Mouse (Mus musculus): ENCODE data around the gene Pank2.

DNA sequence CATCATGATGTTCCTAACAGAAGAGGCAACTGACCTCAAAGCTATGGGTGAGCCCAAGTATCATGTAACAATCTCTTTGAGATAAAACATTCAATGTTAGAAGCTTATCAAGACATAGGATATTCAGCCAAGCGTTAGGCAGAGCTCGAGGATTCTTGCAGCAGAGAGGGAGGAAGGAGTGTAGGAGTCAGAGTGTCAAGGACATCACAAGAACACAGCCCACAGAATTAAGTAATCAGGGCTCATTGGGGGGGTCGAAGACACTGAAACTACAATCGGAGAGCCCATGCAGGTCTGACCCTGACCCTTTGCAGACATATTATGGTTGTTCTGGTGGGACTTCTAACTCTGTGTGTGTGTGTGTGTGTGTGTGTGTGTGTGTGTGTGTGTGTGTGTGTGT lies 42.3 kb upstream of the Pank2 start:
- TF ChIP-seq HCFC1 (IDR thresholded peaks at IDR 0.05; ENCODE audit: borderline replicate concordance, insufficient read depth, low read length) = no peak
- TF ChIP-seq MAFK (IDR thresholded peaks at IDR 0.05; ENCODE audit: insufficient read depth, low read depth, low read length) = no peak
- TF ChIP-seq CHD2 (IDR thresholded peaks at IDR 0.05; ENCODE audit: low read depth, low read length) = no peak
- no peak for TF ChIP-seq ZNF384 (IDR thresholded peaks at IDR 0.05; ENCODE audit: low read depth, low read length)

Data from ES-E14 (cell line).